Mouse (Mus musculus) stomach, embryonic 16.5 days (tissue): Measurements from ENCODE around the gene Diaph3. TPM values are rescaled to one million over a fixed set of nuclear protein-coding genes. Genes with fewer than 3 reads are reported as not detected.

ENCODE experiments used
- ATAC-seq: fragments of 200-750 bp; cut with Nextera tagmentation; 2 replicates; pipeline ENCODE4 v1.8.0; 2017; ENCODE audit warnings: moderate number of reproducible peaks, moderate TSS enrichment; ENCODE audit not compliant: insufficient read depth, low FRiP score
- H3K27ac ChIP-seq: fragments of 300-500 bp; sonication (generic); 2 replicates; pipeline ENCODE4 v1.5.1; 2014; ENCODE audit warnings: low read length
- H3K27me3 ChIP-seq: fragments of 300-500 bp; sonication (generic); 2 replicates; pipeline ENCODE4 v1.6.1; 2014; ENCODE audit warnings: low read length, control low read depth, mixed read lengths; ENCODE audit not compliant: control insufficient read depth, insufficient read depth
- H3K36me3 ChIP-seq: fragments of 300-500 bp; sonication (generic); 2 replicates; pipeline ENCODE4 v1.6.1; 2014; ENCODE audit warnings: low read length; ENCODE audit not compliant: control insufficient read depth, insufficient read depth
- H3K4me1 ChIP-seq: fragments of 300-500 bp; sonication (generic); 2 replicates; pipeline ENCODE4 v1.6.1; 2014; ENCODE audit warnings: low read length, control low read depth, mixed read lengths; ENCODE audit not compliant: control insufficient read depth, insufficient read depth
- H3K4me2 ChIP-seq: fragments of 300-500 bp; sonication (generic); 2 replicates; pipeline ENCODE4 v1.6.1; 2014; ENCODE audit warnings: low read depth, low read length, mixed read lengths
- H3K4me3 ChIP-seq: fragments of 300-500 bp; sonication (generic); replicated peaks from 2 replicates; pipeline ENCODE4 v1.5.1; 2014; ENCODE audit warnings: mild to moderate bottlenecking, low read length
- H3K9ac ChIP-seq: fragments of 300-500 bp; sonication (generic); 2 replicates; pipeline ENCODE4 v1.6.1; 2014; ENCODE audit warnings: low read length
- H3K9me3 ChIP-seq: fragments of 300-500 bp; sonication (generic); replicated peaks from 2 replicates; pipeline ENCODE4 v1.6.1; 2016; ENCODE audit warnings: low read length, control low read depth; ENCODE audit not compliant: control insufficient read depth
- WGBS: fragments of 180-500 bp; shearing (Covaris S2); extraction: QIAGEN DNeasy Blood & Tissue Kit; methylation state at CpG from one replicate; pipeline ENCODE4 v1.1.7; 2014; 5-methylcytosine and 5-hydroxymethylcytosine counted together
- polyA plus RNA-seq: library from polyadenylated mRNA; unstranded; fragments of >200 nt; fragmentation: Nextera tagmentation; extraction: Ambion mirVana; gene quantifications from 2 replicates; pipeline ENCODE4 v1.2.1, GENCODE M21; 2015

The Diaph3 gene
- polyA plus RNA-seq, 1 experiment from 2014 or later = 9.4 TPM

GRCm38 (mm10) chr14:86926827-86927226, 214.2 kb downstream of the Diaph3 start:
- H3K4me1 ChIP-seq = no peaks in the 10 kb centered on the region
- no peak overlapping the region for H3K4me2 ChIP-seq
- 91% methylated on average over 7 of the region's 7 CpGs for WGBS
- H3K27ac ChIP-seq = no peak overlapping the region
- no peaks in the 10 kb centered on the region for H3K36me3 ChIP-seq
- no peak for ATAC-seq
- no peak overlapping the region for H3K4me3 ChIP-seq
- H3K9me3 ChIP-seq = no peaks in the 10 kb centered on the region
- no peak overlapping the region for H3K9ac ChIP-seq
- H3K27me3 ChIP-seq = no peaks in the 10 kb centered on the region

GRCm38 (mm10) chr14:86898898-86899297, 242.1 kb downstream of the Diaph3 start:
- Histone ChIP-seq H3K27ac (no peak overlapping the region), H3K4me1 (no peaks in the 10 kb centered on the region), H3K9ac (no peak overlapping the region), H3K36me3 (no peaks in the 10 kb centered on the region), H3K4me2 (no peak overlapping the region), H3K4me3 (no peak overlapping the region), H3K27me3 (no peaks in the 10 kb centered on the region), H3K9me3 (no peaks in the 10 kb centered on the region)
- no peak for ATAC-seq

- Histone ChIP-seq H3K4me1 (no peaks in the 10 kb centered on the region), H3K27ac (no peak overlapping the region), H3K4me2 (no peak overlapping the region), H3K36me3 (no peaks in the 10 kb centered on the region), H3K27me3 (no peaks in the 10 kb centered on the region), H3K9ac (no peak overlapping the region), H3K9me3 (no peaks in the 10 kb centered on the region), H3K4me3 (no peak overlapping the region)
- ATAC-seq = no peak
- 76% methylated on average over 3 of the region's 3 CpGs for WGBS
Measured at GRCm38 (mm10) chr14:86889070-86889804, 251.8 kb downstream of the Diaph3 start.

- H3K27me3 ChIP-seq = no peaks in the 10 kb centered on the region
- WGBS = 65% methylated on average over 5 of the region's 5 CpGs
Measured at GRCm38 (mm10) chr14:86885417-86886098, 255.5 kb downstream of the Diaph3 start.

GRCm38 (mm10) chr14:86869536-86869935, 271.5 kb downstream of the Diaph3 start:
- no peak for ATAC-seq
- Histone ChIP-seq H3K9ac (no peak overlapping the region), H3K36me3 (no peaks in the 10 kb centered on the region), H3K4me3 (no peak overlapping the region), H3K27ac (no peak overlapping the region), H3K27me3 (no peaks in the 10 kb centered on the region), H3K4me2 (no peak overlapping the region), H3K9me3 (no peaks in the 10 kb centered on the region), H3K4me1 (no peaks in the 10 kb centered on the region)
- WGBS = 89% methylated on average over 5 of the region's 5 CpGs

More at GRCm38 (mm10) chr14:86885417-86886098, 255.5 kb downstream of the Diaph3 start:
- H3K4me1 ChIP-seq = no peaks in the 10 kb centered on the region
- no peak overlapping the region for H3K27ac ChIP-seq
- no peak overlapping the region for H3K4me3 ChIP-seq
- no peaks in the 10 kb centered on the region for H3K9me3 ChIP-seq
- H3K4me2 ChIP-seq = no peak overlapping the region
- H3K9ac ChIP-seq = no peak overlapping the region
- H3K36me3 ChIP-seq = no peaks in the 10 kb centered on the region
- no peak for ATAC-seq

GRCm38 (mm10) chr14:86867143-86867542, 273.9 kb downstream of the Diaph3 start:
- Histone ChIP-seq H3K36me3 (no peaks in the 10 kb centered on the region), H3K9me3 (no peaks in the 10 kb centered on the region), H3K4me3 (no peak overlapping the region), H3K27me3 (no peaks in the 10 kb centered on the region), H3K9ac (no peak overlapping the region), H3K4me2 (no peak overlapping the region), H3K27ac (no peak overlapping the region), H3K4me1 (no peaks in the 10 kb centered on the region)
- 69% methylated on average over 3 of the region's 3 CpGs for WGBS
- ATAC-seq = no peak

- ATAC-seq = no peak
- no peak overlapping the region for H3K27ac ChIP-seq
- no peaks in the 10 kb centered on the region for H3K4me1 ChIP-seq
- no peaks in the 10 kb centered on the region for H3K9me3 ChIP-seq
- H3K4me3 ChIP-seq = no peak overlapping the region
- H3K4me2 ChIP-seq = no peak overlapping the region
- H3K36me3 ChIP-seq = no peaks in the 10 kb centered on the region
- 91% methylated on average over 3 of the region's 3 CpGs for WGBS
- H3K9ac ChIP-seq = no peak overlapping the region
- no peaks in the 10 kb centered on the region for H3K27me3 ChIP-seq
Measured at GRCm38 (mm10) chr14:86864053-86864452, 277.0 kb downstream of the Diaph3 start.

GRCm38 (mm10) chr14:86861277-86861946, 279.6 kb downstream of the Diaph3 start:
- no peak overlapping the region for H3K9ac ChIP-seq

GRCm38 (mm10) chr14:86847154-86847810, 293.8 kb downstream of the Diaph3 start:
- no peak for ATAC-seq
- Histone ChIP-seq H3K9ac (no peak overlapping the region), H3K27me3 (no peaks in the 10 kb centered on the region), H3K4me3 (no peak overlapping the region), H3K4me2 (no peak overlapping the region), H3K27ac (no peak overlapping the region), H3K9me3 (no peaks in the 10 kb centered on the region), H3K36me3 (no peaks in the 10 kb centered on the region), H3K4me1 (no peaks in the 10 kb centered on the region)
- WGBS = 84% methylated on average over 4 of the region's 4 CpGs

More at GRCm38 (mm10) chr14:86861277-86861946, 279.6 kb downstream of the Diaph3 start:
- Histone ChIP-seq H3K4me3 (no peak overlapping the region), H3K27me3 (no peaks in the 10 kb centered on the region), H3K9me3 (no peaks in the 10 kb centered on the region), H3K4me2 (no peak overlapping the region), H3K36me3 (no peaks in the 10 kb centered on the region), H3K4me1 (no peaks in the 10 kb centered on the region), H3K27ac (no peak overlapping the region)
- 79% methylated on average over 11 of the region's 11 CpGs for WGBS
- ATAC-seq = no peak
